17 mouse cellular contexts compared by ENCODE assay signal in genomic region chr9:30533091-30533779, GRCm38 (mm10).
A peak's percentile ranks its signal among the peaks of the same experiment; 100 is the strongest.
DNase-seq lines count a peak whose midpoint lies in the region; ATAC-seq and TF ChIP-seq lines count a peak whose summit lies in the region.
"Had no signal": no experiment of that assay in that cellular context is flagged by ENCODE, and none has a peak within 500 bp of the region (broad histone marks: within the 10 kb centered on the region; RNA-seq: fewer than 3 reads in every experiment).

No protein-coding gene starts in this region.

- ATAC-seq in midbrain, embryonic 11.5 days (ENCODE audit: low FRiP score) = no peak
- ATAC-seq in midbrain, embryonic 13.5 days = peak; percentile 24; the same call in 1 of the 2 replicates
- ATAC-seq in CD4-positive, CD25-positive, alpha-beta regulatory T cell, adult 4 months = no peak
- ATAC-seq: intestine, embryonic 16.5 days had no signal

- DNase-seq in midbrain, embryonic 10.5 days (ENCODE audit: low spot score) = peak; percentile 3
- DNase-seq in midbrain, embryonic 11.5 days (ENCODE audit: low spot score, missing footprints) = no peak
- DNase-seq in left cerebral cortex, adult 8-10 months (ENCODE audit: low spot score in 2 of 2) = no peak
- DNase-seq: cerebellum, adult 9-11 months; heart, postnatal 36 days; lung, postnatal 14 days; right cerebral cortex, postnatal 4 days; thymus, postnatal 25 days had no signal

- no peak overlapping the region for H3K27ac ChIP-seq in midbrain, embryonic 10.5 days (replicated peaks)
- H3K27ac ChIP-seq in midbrain, embryonic 11.5 days (ENCODE audit: low read depth, low read length) = no peak overlapping the region
- H3K27ac ChIP-seq in embryonic fibroblast, embryonic 13.5 days (ENCODE audit: insufficient read depth, low read length) = peak overlapping the region; percentile 3; the same call in 1 of the 2 replicates
- H3K27ac ChIP-seq in midbrain, embryonic 13.5 days = peak overlapping the region; percentile 37
- H3K27ac ChIP-seq in olfactory bulb, adult 2 months (ENCODE audit: insufficient read depth, low read depth, low read length) = peak overlapping the region; percentile 62; the same call in 1 of the 2 replicates
- H3K27ac ChIP-seq: kidney, postnatal 0 days; liver, embryonic 15.5 days had no signal

- no peak overlapping the region for H3K9ac ChIP-seq in midbrain, embryonic 11.5 days (ENCODE audit: low read length)
- H3K9ac ChIP-seq in midbrain, embryonic 13.5 days (replicated peaks) = no peak overlapping the region
- H3K9ac ChIP-seq: liver, embryonic 15.5 days had no signal

- no peaks in the 10 kb centered on the region for H3K27me3 ChIP-seq in midbrain, embryonic 10.5 days (ENCODE audit: low read depth, poor library complexity, severe bottlenecking)
- no peaks in the 10 kb centered on the region for H3K27me3 ChIP-seq in midbrain, embryonic 11.5 days (ENCODE audit: control insufficient read depth, insufficient read depth, low read length)
- no peaks in the 10 kb centered on the region for H3K27me3 ChIP-seq in midbrain, embryonic 13.5 days
- H3K27me3 ChIP-seq: liver, embryonic 15.5 days had no signal

- H3K9me3 ChIP-seq in midbrain, embryonic 10.5 days (replicated peaks) = no peaks in the 10 kb centered on the region
- no peaks in the 10 kb centered on the region for H3K9me3 ChIP-seq in midbrain, embryonic 11.5 days (ENCODE audit: control insufficient read depth, low read length)
- H3K9me3 ChIP-seq in midbrain, embryonic 13.5 days = no peaks in the 10 kb centered on the region
- H3K9me3 ChIP-seq: G1E; liver, embryonic 15.5 days had no signal

- H3K4me3 ChIP-seq in midbrain, embryonic 10.5 days = no peak overlapping the region
- H3K4me3 ChIP-seq in midbrain, embryonic 11.5 days (ENCODE audit: low read depth, low read length) = no peak overlapping the region
- no peak overlapping the region for H3K4me3 ChIP-seq in embryonic fibroblast, embryonic 13.5 days (ENCODE audit: insufficient read depth, low read length)
- H3K4me3 ChIP-seq in midbrain, embryonic 13.5 days (replicated peaks) = no peak overlapping the region
- no peak overlapping the region for H3K4me3 ChIP-seq in olfactory bulb, adult 2 months (ENCODE audit: insufficient read depth, low read depth, low read length)
- H3K4me3 ChIP-seq: liver, embryonic 15.5 days had no signal

- no peaks in the 10 kb centered on the region for H3K36me3 ChIP-seq in midbrain, embryonic 10.5 days
- H3K36me3 ChIP-seq in midbrain, embryonic 11.5 days (ENCODE audit: control insufficient read depth, insufficient read depth, low read length) = no peaks in the 10 kb centered on the region
- no peaks in the 10 kb centered on the region for H3K36me3 ChIP-seq in midbrain, embryonic 13.5 days
- H3K36me3 ChIP-seq: G1E; liver, embryonic 15.5 days had no signal

- H3K4me1 ChIP-seq in midbrain, embryonic 10.5 days = peaks cover 24% of the 10 kb centered on the region
- peaks cover 6% of the 10 kb centered on the region; the same call in 1 of the 2 replicates for H3K4me1 ChIP-seq in midbrain, embryonic 11.5 days (ENCODE audit: control insufficient read depth, insufficient read depth, low read length)
- H3K4me1 ChIP-seq in embryonic fibroblast, embryonic 13.5 days (ENCODE audit: control insufficient read depth, insufficient read depth, low read length) = no peaks in the 10 kb centered on the region
- H3K4me1 ChIP-seq in midbrain, embryonic 13.5 days (replicated peaks) = peaks cover 22% of the 10 kb centered on the region
- peaks cover 5% of the 10 kb centered on the region for H3K4me1 ChIP-seq in olfactory bulb, adult 2 months (ENCODE audit: control insufficient read depth, insufficient read depth, low read length)
- H3K4me1 ChIP-seq: liver, embryonic 15.5 days had no signal

- no peak for TF ChIP-seq CTCF in embryonic fibroblast, embryonic 13.5 days (IDR thresholded peaks at IDR 0.05; ENCODE audit: borderline replicate concordance, insufficient read depth, low read length)
- no peak for TF ChIP-seq CTCF in olfactory bulb, adult 2 months (IDR thresholded peaks at IDR 0.05; ENCODE audit: insufficient read depth, low read depth, low read length)

- WGBS in midbrain, embryonic 10.5 days = 85% methylated on average over 9 of the region's 9 CpGs
- WGBS in midbrain, embryonic 11.5 days = 82% methylated on average over 9 of the region's 9 CpGs
- 75% methylated on average over 9 of the region's 9 CpGs for WGBS in midbrain, embryonic 13.5 days
- 56% methylated on average over 9 of the region's 9 CpGs for WGBS in olfactory bulb, adult 2 months

- H3K4me2 ChIP-seq in midbrain, embryonic 11.5 days = no peak overlapping the region
- H3K4me2 ChIP-seq in midbrain, embryonic 13.5 days (replicated peaks) = no peak overlapping the region
- H3K4me2 ChIP-seq: heart, embryonic 11.5 days; liver, embryonic 15.5 days had no signal

- no peak for TF ChIP-seq POLR2A in embryonic fibroblast, embryonic 13.5 days (IDR thresholded peaks at IDR 0.05; ENCODE audit: low read depth, low read length)
- no peak for TF ChIP-seq POLR2A in olfactory bulb, adult 2 months (IDR thresholded peaks at IDR 0.05; ENCODE audit: insufficient read depth, low read depth, low read length)

Comparison
In these comparisons a context has a peak if more than half of its experiments do, and no peak if none do; other contexts are left out.
1. H3K27ac ChIP-seq: peak in embryonic fibroblast, embryonic 13.5 days (single experiment), midbrain, embryonic 13.5 days (single experiment) and olfactory bulb, adult 2 months (single experiment); none in midbrain, embryonic 10.5 days (single experiment) and midbrain, embryonic 11.5 days (single experiment).